Mouse (Mus musculus): ENCODE measurements around the gene Samd14. TPM values are rescaled to one million over a fixed set of nuclear protein-coding genes. Genes with fewer than 3 reads are reported as not detected.

The Samd14 gene
- polyA plus RNA-seq, 1 experiment from 2014 or later: 9.0 TPM

GRCm38 (mm10) chr11:95041139-95041609, 31.5 kb downstream of the Samd14 start, which contains the start of gene Pdk2:
Gene Pdk2, minus strand, starts transcription at chr11:95041354.
- no peaks in the 10 kb centered on the region for H3K27me3 ChIP-seq (ENCODE audit: control insufficient read depth, insufficient read depth, low read length)
- peak; percentile 95 for ATAC-seq (replicated peaks; ENCODE audit: extremely low read depth, insufficient read depth, low FRiP score)
- H3K4me1 ChIP-seq (ENCODE audit: control insufficient read depth, insufficient read depth, low read length): peaks cover 13% of the 10 kb centered on the region
- H3K36me3 ChIP-seq (ENCODE audit: control insufficient read depth, insufficient read depth): peaks cover 15% of the 10 kb centered on the region
- no peaks in the 10 kb centered on the region for H3K9me3 ChIP-seq (replicated peaks; ENCODE audit: control insufficient read depth, low read length)
- H3K4me3 ChIP-seq (ENCODE audit: low read length): peak within 1 kb of the TSS; percentile 92
- peak within 1 kb of the TSS; percentile 80 for H3K4me2 ChIP-seq (ENCODE audit: low read depth, low read length)
- peak within 1 kb of the TSS; percentile 95 for H3K9ac ChIP-seq (ENCODE audit: low read length)
- peak within 1 kb of the TSS; percentile 96 for H3K27ac ChIP-seq (ENCODE audit: low read length)
- WGBS: under 1% methylated on average over 41 of the region's 41 CpGs

DNA sequence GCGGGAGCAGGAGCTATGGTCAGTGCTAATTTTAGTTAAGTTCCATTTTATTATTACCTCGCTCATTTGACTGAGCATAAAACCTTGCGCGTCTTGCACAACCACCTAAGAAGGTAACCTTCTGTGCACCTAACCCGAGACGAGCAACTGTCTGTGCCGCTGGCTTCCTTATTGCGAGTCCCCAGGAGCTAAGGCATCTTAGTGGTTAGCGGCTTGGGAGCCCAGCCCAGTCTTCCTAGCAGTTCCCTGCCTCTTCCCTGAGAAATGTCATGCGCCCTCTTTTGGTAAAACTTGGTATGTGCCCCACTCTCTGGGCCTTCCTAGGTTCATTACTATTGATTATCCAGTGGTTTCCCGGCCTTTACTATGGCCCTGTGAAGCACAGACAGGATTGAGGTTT, 32.4 kb downstream of the Samd14 start:
- H3K4me1 ChIP-seq (ENCODE audit: control insufficient read depth, insufficient read depth, low read length): peaks cover 13% of the 10 kb centered on the region
- H3K9ac ChIP-seq (ENCODE audit: low read length): peak overlapping the region; percentile 62
- peak overlapping the region; percentile 80 for H3K4me2 ChIP-seq (ENCODE audit: low read depth, low read length)
- H3K27me3 ChIP-seq (ENCODE audit: control insufficient read depth, insufficient read depth, low read length): no peaks in the 10 kb centered on the region
- H3K9me3 ChIP-seq (replicated peaks; ENCODE audit: control insufficient read depth, low read length): no peaks in the 10 kb centered on the region
- WGBS: under 1% methylated on average over 11 of the region's 11 CpGs
- no peak for ATAC-seq (replicated peaks; ENCODE audit: extremely low read depth, insufficient read depth, low FRiP score)
- H3K4me3 ChIP-seq (ENCODE audit: low read length): peak overlapping the region; percentile 92
- H3K36me3 ChIP-seq (ENCODE audit: control insufficient read depth, insufficient read depth): peaks cover 7% of the 10 kb centered on the region
- H3K27ac ChIP-seq (ENCODE audit: low read length): peak overlapping the region; percentile 77

GRCm38 (mm10) chr11:95043060-95043459, 33.4 kb downstream of the Samd14 start:
- Histone ChIP-seq H3K27ac (ENCODE audit: low read length) (no peak overlapping the region), H3K9me3 (replicated peaks; ENCODE audit: control insufficient read depth, low read length) (no peaks in the 10 kb centered on the region), H3K9ac (ENCODE audit: low read length) (no peak overlapping the region), H3K4me3 (ENCODE audit: low read length) (no peak overlapping the region), H3K4me1 (ENCODE audit: control insufficient read depth, insufficient read depth, low read length) (peaks cover 13% of the 10 kb centered on the region), H3K36me3 (ENCODE audit: control insufficient read depth, insufficient read depth) (peaks cover 5% of the 10 kb centered on the region), H3K4me2 (ENCODE audit: low read depth, low read length) (no peak overlapping the region), H3K27me3 (ENCODE audit: control insufficient read depth, insufficient read depth, low read length) (no peaks in the 10 kb centered on the region)
- no peak for ATAC-seq (replicated peaks; ENCODE audit: extremely low read depth, insufficient read depth, low FRiP score)
- WGBS: 79% methylated on average over 4 of the region's 4 CpGs

DNA sequence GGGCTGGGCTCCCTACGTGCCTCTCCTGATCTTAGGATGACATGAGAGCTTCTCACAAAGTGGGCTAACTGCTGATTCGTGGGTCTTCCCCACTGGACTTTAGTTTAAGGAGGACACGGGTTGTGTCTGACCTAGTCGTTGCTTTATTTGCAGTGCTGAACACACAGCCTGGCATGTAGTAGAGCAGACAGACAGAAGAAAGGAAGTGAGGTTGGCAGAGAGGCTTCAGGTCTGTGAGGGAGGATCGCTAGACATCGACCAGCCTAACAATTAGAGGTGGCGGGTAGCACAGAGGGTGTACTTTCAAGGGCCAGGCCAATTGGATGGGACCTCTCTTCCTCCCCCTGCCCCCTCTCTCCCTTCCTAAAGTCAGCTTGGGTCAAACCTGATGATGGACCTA, 33.9 kb downstream of the Samd14 start:
- H3K9me3 ChIP-seq (replicated peaks; ENCODE audit: control insufficient read depth, low read length): no peaks in the 10 kb centered on the region
- peaks cover 3% of the 10 kb centered on the region for H3K36me3 ChIP-seq (ENCODE audit: control insufficient read depth, insufficient read depth)
- no peak overlapping the region for H3K27ac ChIP-seq (ENCODE audit: low read length)
- 52% methylated on average over 7 of the region's 7 CpGs for WGBS
- H3K4me2 ChIP-seq (ENCODE audit: low read depth, low read length): no peak overlapping the region
- H3K4me1 ChIP-seq (ENCODE audit: control insufficient read depth, insufficient read depth, low read length): peaks cover 13% of the 10 kb centered on the region
- ATAC-seq (replicated peaks; ENCODE audit: extremely low read depth, insufficient read depth, low FRiP score): no peak
- H3K27me3 ChIP-seq (ENCODE audit: control insufficient read depth, insufficient read depth, low read length): no peaks in the 10 kb centered on the region
- no peak overlapping the region for H3K4me3 ChIP-seq (ENCODE audit: low read length)
- H3K9ac ChIP-seq (ENCODE audit: low read length): no peak overlapping the region

DNA sequence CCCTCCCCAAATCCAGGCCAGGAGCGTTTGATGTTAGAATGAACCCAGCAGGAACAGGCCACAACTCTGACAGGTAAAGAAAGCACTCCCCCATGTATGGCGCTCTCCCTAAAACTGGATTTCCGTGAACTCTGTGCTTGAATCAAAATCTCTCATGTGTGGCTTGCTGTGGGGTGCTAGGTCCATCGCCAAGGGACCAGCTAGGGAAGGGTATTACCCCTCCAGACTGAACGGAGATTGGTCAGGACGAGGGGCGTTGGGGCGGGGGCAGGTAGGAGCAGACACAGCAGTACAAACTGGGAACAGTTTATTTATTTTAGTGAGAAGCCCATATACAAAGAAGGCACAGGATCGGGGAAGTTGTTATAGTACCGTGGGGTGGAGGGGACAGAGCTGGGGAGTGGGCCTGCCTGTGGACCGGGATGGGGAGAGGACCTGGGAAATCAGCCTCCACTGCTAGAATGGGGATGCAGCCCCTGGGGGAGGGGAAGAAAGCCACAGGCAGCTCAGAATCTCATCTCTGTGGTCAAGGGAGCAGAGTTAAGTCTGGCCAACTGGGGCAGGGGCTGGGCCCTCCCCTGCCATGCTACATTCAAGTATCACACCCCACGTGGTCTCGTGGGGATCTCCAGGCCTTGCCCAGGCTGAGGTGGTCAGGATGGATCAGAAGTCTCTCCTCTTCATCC, 34.6 kb downstream of the Samd14 start:
- Histone ChIP-seq H3K27ac (ENCODE audit: low read length) (no peak overlapping the region), H3K4me2 (ENCODE audit: low read depth, low read length) (no peak overlapping the region), H3K9me3 (replicated peaks; ENCODE audit: control insufficient read depth, low read length) (no peaks in the 10 kb centered on the region), H3K4me1 (ENCODE audit: control insufficient read depth, insufficient read depth, low read length) (peaks cover 13% of the 10 kb centered on the region), H3K27me3 (ENCODE audit: control insufficient read depth, insufficient read depth, low read length) (no peaks in the 10 kb centered on the region), H3K4me3 (ENCODE audit: low read length) (no peak overlapping the region), H3K36me3 (ENCODE audit: control insufficient read depth, insufficient read depth) (no peaks in the 10 kb centered on the region), H3K9ac (ENCODE audit: low read length) (no peak overlapping the region)
- 66% methylated on average over 12 of the region's 13 CpGs for WGBS
- no peak for ATAC-seq (replicated peaks; ENCODE audit: extremely low read depth, insufficient read depth, low FRiP score)

GRCm38 (mm10) chr11:95046980-95047680, 37.5 kb downstream of the Samd14 start:
- no peak overlapping the region for H3K4me2 ChIP-seq (ENCODE audit: low read depth, low read length)
- H3K27me3 ChIP-seq (ENCODE audit: control insufficient read depth, insufficient read depth, low read length): no peaks in the 10 kb centered on the region
- H3K4me1 ChIP-seq (ENCODE audit: control insufficient read depth, insufficient read depth, low read length): no peaks in the 10 kb centered on the region
- H3K27ac ChIP-seq (ENCODE audit: low read length): no peak overlapping the region
- 0 out of 2 replicates have a peak, but pooled peaks have one; percentile 47 for ATAC-seq (replicated peaks; ENCODE audit: extremely low read depth, insufficient read depth, low FRiP score)
- no peak overlapping the region for H3K4me3 ChIP-seq (ENCODE audit: low read length)
- H3K36me3 ChIP-seq (ENCODE audit: control insufficient read depth, insufficient read depth): no peaks in the 10 kb centered on the region
- WGBS: 50% methylated on average over 9 of the region's 9 CpGs
- no peaks in the 10 kb centered on the region for H3K9me3 ChIP-seq (replicated peaks; ENCODE audit: control insufficient read depth, low read length)
- H3K9ac ChIP-seq (ENCODE audit: low read length): no peak overlapping the region

DNA sequence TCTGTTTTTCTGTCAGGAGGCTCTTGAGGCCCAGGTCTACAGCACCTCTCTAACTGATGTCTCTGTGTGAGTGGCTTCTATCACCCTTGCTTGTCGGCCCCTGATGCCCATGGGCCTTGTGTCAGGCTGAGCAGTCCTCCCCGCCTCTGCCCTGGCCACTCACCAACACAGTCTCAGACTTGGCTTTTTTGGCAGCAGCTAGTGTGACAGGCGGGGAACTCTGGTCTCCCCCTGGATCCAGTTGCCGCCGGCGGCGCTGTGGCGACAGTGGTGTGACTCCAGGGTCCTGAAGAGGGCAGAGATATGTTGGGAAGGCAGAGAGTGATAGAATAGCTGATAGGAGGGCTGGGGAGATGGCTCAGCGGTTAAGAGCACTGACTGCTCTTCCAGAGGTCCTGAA, 43.4 kb downstream of the Samd14 start:
- H3K9ac ChIP-seq (ENCODE audit: low read length): no peak overlapping the region
- H3K27me3 ChIP-seq (ENCODE audit: control insufficient read depth, insufficient read depth, low read length): no peaks in the 10 kb centered on the region
- H3K4me2 ChIP-seq (ENCODE audit: low read depth, low read length): no peak overlapping the region
- H3K9me3 ChIP-seq (replicated peaks; ENCODE audit: control insufficient read depth, low read length): no peaks in the 10 kb centered on the region
- 55% methylated on average over 9 of the region's 9 CpGs for WGBS
- H3K4me1 ChIP-seq (ENCODE audit: control insufficient read depth, insufficient read depth, low read length): no peaks in the 10 kb centered on the region
- 0 out of 2 replicates have a peak, but pooled peaks cover 9% of the 10 kb centered on the region for H3K36me3 ChIP-seq (ENCODE audit: control insufficient read depth, insufficient read depth)
- no peak overlapping the region for H3K27ac ChIP-seq (ENCODE audit: low read length)
- ATAC-seq (replicated peaks; ENCODE audit: extremely low read depth, insufficient read depth, low FRiP score): no peak
- H3K4me3 ChIP-seq (ENCODE audit: low read length): no peak overlapping the region

DNA sequence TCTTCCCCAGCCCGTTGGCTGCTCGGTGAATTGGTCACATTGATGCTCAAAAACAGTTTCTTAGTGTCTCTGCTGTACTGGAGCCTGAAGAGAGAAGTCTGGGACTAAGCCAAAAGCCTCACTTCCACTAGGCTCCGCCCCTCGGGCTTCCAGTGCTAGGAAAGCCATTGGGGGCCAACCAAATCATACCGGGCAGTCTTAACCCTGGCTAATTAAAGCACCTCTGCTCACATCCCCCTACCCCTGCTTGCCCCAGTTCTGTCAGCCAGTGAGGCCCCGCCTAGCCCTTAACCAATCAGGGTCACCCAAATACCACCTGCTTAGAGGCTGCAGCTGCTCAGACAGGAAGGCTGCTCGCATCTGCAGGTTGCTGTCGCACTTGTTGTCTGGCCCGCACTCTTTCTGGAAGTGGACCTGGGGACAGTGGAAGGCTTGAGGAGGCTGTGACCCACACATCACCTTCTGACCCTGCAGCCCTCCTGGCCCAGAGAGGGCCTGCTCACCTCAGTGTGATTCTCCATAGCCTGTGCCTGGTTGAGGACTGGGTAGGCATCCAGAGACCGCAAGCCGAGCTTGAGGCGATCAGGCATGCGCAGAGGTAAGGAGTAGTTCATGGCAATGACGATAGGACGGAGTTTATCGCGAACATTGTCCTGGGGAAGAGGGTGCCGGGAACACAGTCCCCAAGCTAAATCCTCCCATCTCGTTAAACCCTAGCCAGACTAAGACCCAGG, 47.3 kb downstream of the Samd14 start:
- no peak overlapping the region for H3K9ac ChIP-seq (ENCODE audit: low read length)
- 38% methylated on average over 19 of the region's 19 CpGs for WGBS
- no peaks in the 10 kb centered on the region for H3K27me3 ChIP-seq (ENCODE audit: control insufficient read depth, insufficient read depth, low read length)
- ATAC-seq (replicated peaks; ENCODE audit: extremely low read depth, insufficient read depth, low FRiP score): peak; percentile 49
- no peak overlapping the region for H3K4me3 ChIP-seq (ENCODE audit: low read length)
- H3K36me3 ChIP-seq (ENCODE audit: control insufficient read depth, insufficient read depth): peaks cover 17% of the 10 kb centered on the region; the same call in 1 of the 2 replicates
- no peak overlapping the region for H3K27ac ChIP-seq (ENCODE audit: low read length)
- H3K9me3 ChIP-seq (replicated peaks; ENCODE audit: control insufficient read depth, low read length): no peaks in the 10 kb centered on the region
- H3K4me2 ChIP-seq (ENCODE audit: low read depth, low read length): no peak overlapping the region
- no peaks in the 10 kb centered on the region for H3K4me1 ChIP-seq (ENCODE audit: control insufficient read depth, insufficient read depth, low read length)

Measured in heart, embryonic 16.5 days (tissue).